Mouse (Mus musculus) E14TG2a.4 (cell line): ENCODE data around the gene Psmg1.

Experiments used
- H3K27me3 ChIP-seq: 2 replicates; pipeline ENCODE4 v1.6.1; 2014; ENCODE audit warnings: low read length, control low read depth; ENCODE audit not compliant: insufficient read depth
- H3K36me3 ChIP-seq: 2 replicates; pipeline ENCODE4 v1.6.1; 2014; ENCODE audit warnings: low read length, control low read depth; ENCODE audit not compliant: insufficient read depth
- H3K4me1 ChIP-seq: replicated peaks from 2 replicates; pipeline ENCODE4 v1.6.1; 2014; ENCODE audit warnings: low read depth, low read length, control low read depth
- H3K4me3 ChIP-seq: replicated peaks from 2 replicates; pipeline ENCODE4 v1.5.1; 2014; ENCODE audit warnings: mild to moderate bottlenecking, low read length
- H3K9me3 ChIP-seq: 2 replicates; pipeline ENCODE4 v1.6.1; 2014; ENCODE audit warnings: low read length, control low read depth
- CTCF ChIP-seq: conservative IDR thresholded peaks from 2 replicates; pipeline ENCODE4 v1.5.1; 2014; ENCODE audit warnings: low read length
- NANOG ChIP-seq: IDR thresholded peaks from 2 replicates; pipeline ENCODE4 v1.6.1; 2014; ENCODE audit warnings: borderline replicate concordance, low read length, mixed read lengths
- POU5F1 ChIP-seq: IDR thresholded peaks from 2 replicates; pipeline ENCODE4 v1.6.1; 2014; ENCODE audit warnings: low read length, borderline replicate concordance

The Psmg1 gene

DNA sequence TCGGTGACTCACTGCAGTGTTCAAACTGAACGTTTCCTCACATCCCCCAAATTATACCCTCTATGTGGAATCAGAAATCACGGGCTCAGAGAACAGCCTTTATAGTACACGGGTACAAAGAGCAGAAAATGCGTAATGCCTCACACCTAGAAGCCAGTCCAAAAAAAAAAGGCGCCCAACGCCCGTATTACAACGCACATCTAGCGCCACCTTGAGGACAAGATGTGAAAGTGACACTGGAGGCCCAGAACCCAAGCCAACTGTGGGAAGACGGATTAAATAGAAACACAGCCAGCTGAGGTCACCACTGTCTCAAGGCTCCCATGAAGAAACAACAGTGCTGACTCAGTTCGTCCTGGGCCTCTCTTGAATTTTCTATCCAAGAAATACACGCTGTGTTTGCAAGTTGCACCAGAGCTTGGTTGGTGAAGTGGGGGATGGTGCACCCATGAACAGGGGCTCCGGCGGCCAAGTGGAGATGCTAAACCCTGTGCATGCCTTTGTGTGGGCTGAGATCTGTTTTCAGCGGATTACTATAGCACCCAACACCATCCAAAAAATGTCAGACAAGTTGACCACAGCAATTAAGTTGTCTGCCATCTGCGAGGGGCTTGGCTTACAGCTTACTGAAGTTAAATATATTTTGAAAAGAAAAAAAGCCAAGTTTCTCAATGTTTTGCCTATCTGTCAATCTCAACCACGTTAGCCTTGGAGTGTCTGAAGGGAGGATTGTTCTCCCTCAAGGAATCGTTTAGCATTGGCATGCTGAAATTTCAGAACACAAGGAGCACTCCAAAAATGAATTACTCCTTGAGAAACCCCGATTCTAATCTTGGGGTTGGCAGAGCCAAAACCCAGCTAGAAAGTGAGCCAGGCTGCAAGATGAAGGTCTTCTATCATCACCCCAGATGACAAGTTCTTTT lies 45.1 kb downstream of the Psmg1 start:
- no peak for TF ChIP-seq NANOG
- peak; percentile 92 for TF ChIP-seq CTCF
- TF ChIP-seq POU5F1 = no peak

DNA sequence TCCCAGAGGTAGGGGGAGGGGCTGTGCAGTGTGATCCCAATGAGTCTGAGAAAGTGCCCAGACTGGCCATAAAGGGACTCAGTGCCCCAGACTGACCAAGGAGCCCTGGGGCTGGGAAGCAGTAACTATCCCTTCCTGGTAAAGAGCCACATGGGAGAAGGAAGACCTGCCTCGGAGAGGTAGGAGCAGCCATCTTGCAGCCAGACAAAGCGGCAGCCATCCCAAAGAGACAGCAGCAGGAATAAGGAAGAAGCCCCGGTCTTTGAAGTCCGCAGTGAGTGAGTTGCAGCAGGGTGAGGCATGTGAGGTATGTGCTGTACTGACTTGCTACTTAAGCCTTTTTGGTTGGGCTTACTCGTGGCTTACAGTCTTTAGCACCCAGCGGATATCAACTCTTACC lies 47.6 kb downstream of the Psmg1 start:
- peaks cover 18% of the 10 kb centered on the region for H3K27me3 ChIP-seq
- no peaks in the 10 kb centered on the region for H3K36me3 ChIP-seq
- peaks cover 8% of the 10 kb centered on the region; the same call in 1 of the 2 replicates for H3K4me1 ChIP-seq
- H3K4me3 ChIP-seq = no peak overlapping the region
- peaks cover 2% of the 10 kb centered on the region; the same call in 1 of the 2 replicates for H3K9me3 ChIP-seq
- no peak for TF ChIP-seq NANOG
- no peak for TF ChIP-seq CTCF
- no peak for TF ChIP-seq POU5F1

More for the DNA sequence above, 45.1 kb downstream of the Psmg1 start:
- no peaks in the 10 kb centered on the region for H3K36me3 ChIP-seq
- no peaks in the 10 kb centered on the region for H3K9me3 ChIP-seq
- H3K27me3 ChIP-seq = peaks cover 18% of the 10 kb centered on the region
- H3K4me3 ChIP-seq = no peak overlapping the region
- peaks cover 15% of the 10 kb centered on the region for H3K4me1 ChIP-seq

DNA sequence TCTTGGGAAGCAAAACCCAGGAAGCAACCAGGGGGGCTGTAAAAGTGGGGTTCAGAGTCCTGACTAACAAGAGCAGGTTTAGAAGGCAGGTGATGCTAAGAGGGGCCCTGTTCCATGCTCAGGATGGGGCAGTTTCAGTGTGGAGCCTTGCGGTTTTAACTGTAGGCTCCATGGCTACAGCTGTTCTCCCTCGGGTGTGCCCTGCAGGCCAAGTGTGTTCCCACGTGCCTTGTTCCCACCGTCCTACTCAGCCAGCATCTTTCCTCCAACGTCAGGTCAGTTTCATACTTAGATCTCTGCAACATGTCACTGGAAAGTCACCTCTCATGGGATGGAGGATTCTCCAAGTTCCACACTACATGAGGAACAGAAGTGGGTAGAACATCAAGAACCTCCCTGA lies 49.2 kb downstream of the Psmg1 start:
- Histone ChIP-seq H3K4me1 (peaks cover 8% of the 10 kb centered on the region; the same call in 1 of the 2 replicates), H3K4me3 (no peak overlapping the region), H3K36me3 (no peaks in the 10 kb centered on the region), H3K9me3 (peaks cover 14% of the 10 kb centered on the region), H3K27me3 (peaks cover 16% of the 10 kb centered on the region)
- no peak for TF ChIP-seq CTCF
- no peak for TF ChIP-seq NANOG
- TF ChIP-seq POU5F1 = no peak

DNA sequence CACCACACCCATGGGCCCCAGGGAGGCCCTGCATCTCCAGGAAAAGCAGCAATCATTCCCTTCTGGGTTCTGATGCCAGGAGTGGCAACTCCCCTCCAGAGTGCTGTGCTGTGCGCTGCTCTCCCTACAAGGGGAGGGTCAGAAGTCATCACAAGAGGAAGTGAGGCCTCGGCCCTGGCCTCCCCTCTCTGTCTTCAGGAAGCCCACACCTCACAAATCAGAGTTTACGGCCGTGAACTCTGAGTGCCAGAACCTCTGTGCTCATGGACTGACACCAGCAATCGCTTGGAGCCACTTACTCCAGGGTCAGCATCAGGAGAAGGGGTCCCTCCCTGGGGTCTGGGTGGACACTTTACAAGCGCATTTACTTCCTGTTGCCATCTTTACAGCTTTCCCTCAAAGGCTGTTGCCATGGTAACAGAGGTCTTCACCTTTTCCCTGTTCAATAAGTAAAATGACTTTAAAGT lies 55.2 kb downstream of the Psmg1 start:
- Histone ChIP-seq H3K4me3 (no peak overlapping the region), H3K9me3 (peaks cover 14% of the 10 kb centered on the region), H3K27me3 (no peaks in the 10 kb centered on the region), H3K4me1 (peaks cover 5% of the 10 kb centered on the region), H3K36me3 (no peaks in the 10 kb centered on the region)
- TF ChIP-seq CTCF = no peak
- no peak for TF ChIP-seq POU5F1
- TF ChIP-seq NANOG = no peak

DNA sequence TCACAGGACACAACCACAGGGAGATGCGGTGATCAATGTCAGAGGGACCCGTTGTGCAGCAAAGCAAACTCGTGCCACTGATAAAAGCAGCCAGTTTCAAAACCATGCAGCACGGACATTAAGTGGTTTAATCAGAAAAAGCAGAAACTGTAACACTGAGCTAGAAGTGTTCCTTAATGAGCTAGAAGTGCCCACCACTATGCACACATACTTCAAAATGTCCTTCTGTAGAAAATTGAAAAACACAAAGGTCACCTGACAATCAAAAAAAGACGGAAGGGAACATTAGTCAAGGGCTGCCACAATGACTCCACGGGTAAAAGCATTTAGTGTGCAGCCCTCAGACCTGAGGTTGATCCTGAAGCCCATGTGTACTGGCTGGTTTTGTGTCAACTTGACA lies 57.9 kb downstream of the Psmg1 start:
- TF ChIP-seq POU5F1 = no peak
- TF ChIP-seq CTCF = no peak
- no peak for TF ChIP-seq NANOG
- Histone ChIP-seq H3K27me3 (no peaks in the 10 kb centered on the region), H3K4me3 (no peak overlapping the region), H3K9me3 (peaks cover 9% of the 10 kb centered on the region), H3K36me3 (no peaks in the 10 kb centered on the region), H3K4me1 (peaks cover 16% of the 10 kb centered on the region)

DNA sequence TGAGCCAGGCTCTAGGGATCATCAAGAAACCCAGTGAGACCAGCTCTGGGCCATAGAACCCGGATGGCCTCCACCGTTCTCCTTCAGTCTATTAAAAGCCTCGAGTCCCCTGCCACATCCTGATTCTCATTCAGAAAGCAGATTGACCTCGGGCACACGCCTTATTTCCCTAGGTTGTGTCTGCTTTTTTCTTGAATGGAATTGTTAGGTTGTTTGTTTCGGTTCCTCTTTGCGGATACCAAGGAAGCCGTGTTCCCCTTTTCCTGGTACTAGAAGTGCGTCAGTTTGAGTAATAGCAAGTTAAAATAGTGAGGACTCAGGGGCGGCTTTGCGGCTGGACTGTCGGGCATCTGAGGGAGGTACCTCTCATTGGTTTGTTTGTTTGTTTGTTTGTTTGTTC lies 59.3 kb downstream of the Psmg1 start:
- Histone ChIP-seq H3K36me3 (no peaks in the 10 kb centered on the region), H3K4me3 (no peak overlapping the region), H3K27me3 (no peaks in the 10 kb centered on the region), H3K4me1 (peaks cover 16% of the 10 kb centered on the region), H3K9me3 (no peaks in the 10 kb centered on the region)
- no peak for TF ChIP-seq POU5F1
